Mouse (Mus musculus): ENCODE results near the gene Rrbp1.

The Rrbp1 gene

GRCm38 (mm10) chr2:143955746-143956145 is 55.3 kb downstream of the Rrbp1 start:
- no peak for DNase-seq (ENCODE audit: low read depth, low spot score)

- no peak for DNase-seq (ENCODE audit: low read depth, low spot score)
These were observed 56.1 kb downstream of the Rrbp1 start for GRCm38 (mm10) chr2:143955004-143955403.

GRCm38 (mm10) chr2:143953944-143954343 is 57.1 kb downstream of the Rrbp1 start:
- no peak for DNase-seq (ENCODE audit: low read depth, low spot score)

- DNase-seq (ENCODE audit: low read depth, low spot score): no peak
These were observed 59.3 kb downstream of the Rrbp1 start for GRCm38 (mm10) chr2:143951546-143952315.

- DNase-seq (ENCODE audit: low read depth, low spot score): no peak
These were observed 60.0 kb downstream of the Rrbp1 start for GRCm38 (mm10) chr2:143951028-143951420.

GRCm38 (mm10) chr2:143950290-143951027 is 60.6 kb downstream of the Rrbp1 start:
- DNase-seq (ENCODE audit: low read depth, low spot score): no peak

GRCm38 (mm10) chr2:143949217-143949616 is 61.8 kb downstream of the Rrbp1 start:
- DNase-seq (ENCODE audit: low read depth, low spot score): no peak

- DNase-seq (ENCODE audit: low read depth, low spot score): no peak
These were observed 62.6 kb downstream of the Rrbp1 start for GRCm38 (mm10) chr2:143948416-143948815.

GRCm38 (mm10) chr2:143947981-143948380 is 63.1 kb downstream of the Rrbp1 start:
- no peak for DNase-seq (ENCODE audit: low read depth, low spot score)

GRCm38 (mm10) chr2:143946399-143946798 is 64.7 kb downstream of the Rrbp1 start:
- no peak for DNase-seq (ENCODE audit: low read depth, low spot score)

GRCm38 (mm10) chr2:143945466-143946075 is 65.5 kb downstream of the Rrbp1 start:
- DNase-seq (ENCODE audit: low read depth, low spot score): peak; percentile 24

GRCm38 (mm10) chr2:143944796-143945195 is 66.3 kb downstream of the Rrbp1 start:
- no peak for DNase-seq (ENCODE audit: low read depth, low spot score)

GRCm38 (mm10) chr2:143940406-143940805 is 70.7 kb downstream of the Rrbp1 start:
- DNase-seq (ENCODE audit: low read depth, low spot score): no peak

GRCm38 (mm10) chr2:143937861-143938260 is 73.2 kb downstream of the Rrbp1 start:
- DNase-seq (ENCODE audit: low read depth, low spot score): no peak

GRCm38 (mm10) chr2:143934439-143934838 is 76.6 kb downstream of the Rrbp1 start:
- no peak for DNase-seq (ENCODE audit: low read depth, low spot score)

- DNase-seq (ENCODE audit: low read depth, low spot score): no peak
These were observed 77.5 kb downstream of the Rrbp1 start for GRCm38 (mm10) chr2:143933516-143933915.

- DNase-seq (ENCODE audit: low read depth, low spot score): no peak
These were observed 78.7 kb downstream of the Rrbp1 start for GRCm38 (mm10) chr2:143932340-143932873.

GRCm38 (mm10) chr2:143929607-143930311 is 81.3 kb downstream of the Rrbp1 start:
- DNase-seq (ENCODE audit: low read depth, low spot score): no peak

- DNase-seq (ENCODE audit: low read depth, low spot score): no peak
These were observed 85.2 kb downstream of the Rrbp1 start for GRCm38 (mm10) chr2:143925826-143926225.

- DNase-seq (ENCODE audit: low read depth, low spot score): no peak
These were observed 87.0 kb downstream of the Rrbp1 start for GRCm38 (mm10) chr2:143924085-143924484.

GRCm38 (mm10) chr2:143918831-143919502 is 92.1 kb downstream of the Rrbp1 start:
- no peak for DNase-seq (ENCODE audit: low read depth, low spot score)
